Mouse (Mus musculus): ENCODE results near the gene Tgtp1. TPM values are rescaled to one million over a fixed set of nuclear protein-coding genes. Genes with fewer than 3 reads are reported as not detected.
"Not testable (repeated sequence)": the region's sequence is repeated elsewhere in the genome, so short reads cannot be mapped to it uniquely, and the experiment has no call there.

The Tgtp1 gene
- polyA plus RNA-seq, 1 experiment from 2014 or later = not detected

- H3K4me1 ChIP-seq, H3K36me3 ChIP-seq: not testable (repeated sequence)
These were observed 15.6 kb downstream of the Tgtp1 start, which contains the start of gene Olfr56 for GRCm38 (mm10) chr11:48978240-48978939. Olfr56 (plus strand) TSS chr11:48978889.

GRCm38 (mm10) chr11:48974686-48975085 lies 19.3 kb downstream of the Tgtp1 start:
- not testable (repeated sequence) for H3K36me3 ChIP-seq; H3K27me3 ChIP-seq; H3K9ac ChIP-seq; H3K4me1 ChIP-seq; H3K9me3 ChIP-seq; H3K4me3 ChIP-seq; H3K4me2 ChIP-seq (replicated peaks); ATAC-seq (ENCODE audit: insufficient number of reproducible peaks, insufficient read depth, low FRiP score, low TSS enrichment); H3K27ac ChIP-seq
- WGBS = no CpG with 5 or more reads among the region's 1 CpGs

More at GRCm38 (mm10) chr11:48978240-48978939, 15.6 kb downstream of the Tgtp1 start, which contains the start of gene Olfr56:
- H3K9ac ChIP-seq; ATAC-seq (ENCODE audit: insufficient number of reproducible peaks, insufficient read depth, low FRiP score, low TSS enrichment); H3K9me3 ChIP-seq; H3K4me2 ChIP-seq (replicated peaks); H3K4me3 ChIP-seq; H3K27me3 ChIP-seq; H3K27ac ChIP-seq: not testable (repeated sequence)
- no CpG with 5 or more reads among the region's 1 CpGs for WGBS

GRCm38 (mm10) chr11:48946090-48946489 lies 47.9 kb downstream of the Tgtp1 start, which contains the start of gene Psme2b:
Psme2b (minus strand) TSS chr11:48946190.
- not testable (repeated sequence) for H3K4me3 ChIP-seq; H3K4me1 ChIP-seq; ATAC-seq (ENCODE audit: insufficient number of reproducible peaks, insufficient read depth, low FRiP score, low TSS enrichment); H3K36me3 ChIP-seq; H3K27me3 ChIP-seq; H3K4me2 ChIP-seq (replicated peaks); H3K9ac ChIP-seq; H3K9me3 ChIP-seq; H3K27ac ChIP-seq
- WGBS = 89% methylated on average over 6 of the region's 6 CpGs

- H3K4me2 ChIP-seq (replicated peaks); H3K27ac ChIP-seq; H3K9ac ChIP-seq; H3K9me3 ChIP-seq; H3K4me3 ChIP-seq; H3K27me3 ChIP-seq; H3K4me1 ChIP-seq; ATAC-seq (ENCODE audit: insufficient number of reproducible peaks, insufficient read depth, low FRiP score, low TSS enrichment); H3K36me3 ChIP-seq: not testable (repeated sequence)
These were observed 54.7 kb downstream of the Tgtp1 start for GRCm38 (mm10) chr11:48939286-48939685.

Other genes with a start within 250 kb of the Tgtp1 start
- 660 and 665 TPM in 2 replicates for gene Rack1, start 193.8 kb downstream of the Tgtp1 start, polyA plus RNA-seq (2016; fragmentation: Nextera tagmentation; extraction: Ambion mirVana)
- gene Trim41, start 176.8 kb downstream of the Tgtp1 start, polyA plus RNA-seq (2016; fragmentation: Nextera tagmentation; extraction: Ambion mirVana) = 6.7 and 7.1 TPM in 2 replicates
- gene Trim7, start 168.0 kb downstream of the Tgtp1 start, polyA plus RNA-seq (2016; fragmentation: Nextera tagmentation; extraction: Ambion mirVana) = 0.65 and 1.5 TPM in 2 replicates
- 6.9 and 7.0 TPM in 2 replicates for gene Gm12184, start 167.5 kb downstream of the Tgtp1 start, polyA plus RNA-seq (2016; fragmentation: Nextera tagmentation; extraction: Ambion mirVana)
- gene Irgm1, start 122.5 kb downstream of the Tgtp1 start, polyA plus RNA-seq (2016; fragmentation: Nextera tagmentation; extraction: Ambion mirVana) = 3.4 and 3.5 TPM in 2 replicates
- 0.06 TPM in 1 of 2 replicates, not detected in the other for gene Gm5431, start 92.0 kb downstream of the Tgtp1 start, polyA plus RNA-seq (2016; fragmentation: Nextera tagmentation; extraction: Ambion mirVana)
- gene Psme2b, start 48.0 kb downstream of the Tgtp1 start, polyA plus RNA-seq (2016; fragmentation: Nextera tagmentation; extraction: Ambion mirVana) = 2.0 and 2.2 TPM in 2 replicates
- not detected in 2 replicates for gene Olfr56, start 15.3 kb downstream of the Tgtp1 start, polyA plus RNA-seq (2016; fragmentation: Nextera tagmentation; extraction: Ambion mirVana)
- gene 9930111J21Rik1, start 14.8 kb downstream of the Tgtp1 start, polyA plus RNA-seq (2016; fragmentation: Nextera tagmentation; extraction: Ambion mirVana) = 0.43 and 0.49 TPM in 2 replicates
- gene Gm12185, start 1.9 kb downstream of the Tgtp1 start, polyA plus RNA-seq (2016; fragmentation: Nextera tagmentation; extraction: Ambion mirVana) = not detected in 2 replicates
- gene 9930111J21Rik2, start 57.1 kb upstream of the Tgtp1 start, polyA plus RNA-seq (2016; fragmentation: Nextera tagmentation; extraction: Ambion mirVana) = 0.10 and 0.19 TPM in 2 replicates
- 0.15 TPM in 1 of 2 replicates, not detected in the other for gene Tgtp2, start 70.0 kb upstream of the Tgtp1 start, polyA plus RNA-seq (2016; fragmentation: Nextera tagmentation; extraction: Ambion mirVana)
- gene Ifi47, start 82.4 kb upstream of the Tgtp1 start, polyA plus RNA-seq (2016; fragmentation: Nextera tagmentation; extraction: Ambion mirVana) = 0.74 and 1.2 TPM in 2 replicates
- gene Olfr1396, start 120.7 kb upstream of the Tgtp1 start, polyA plus RNA-seq (2016; fragmentation: Nextera tagmentation; extraction: Ambion mirVana) = not detected in 2 replicates
- gene Olfr1395, start 148.1 kb upstream of the Tgtp1 start, polyA plus RNA-seq (2016; fragmentation: Nextera tagmentation; extraction: Ambion mirVana) = not detected in 2 replicates
- gene Olfr1394, start 160.2 kb upstream of the Tgtp1 start, polyA plus RNA-seq (2016; fragmentation: Nextera tagmentation; extraction: Ambion mirVana) = not detected in 2 replicates
- gene Btnl9, start 193.0 kb upstream of the Tgtp1 start, polyA plus RNA-seq (2016; fragmentation: Nextera tagmentation; extraction: Ambion mirVana) = 0.35 and 0.99 TPM in 2 replicates
- gene Zfp62, start 209.1 kb upstream of the Tgtp1 start, polyA plus RNA-seq (2016; fragmentation: Nextera tagmentation; extraction: Ambion mirVana) = 49.4 and 53.9 TPM in 2 replicates